Mouse (Mus musculus): ENCODE measurements around the gene Asic2. TPM values are rescaled to one million over a fixed set of nuclear protein-coding genes. Genes with fewer than 3 reads are reported as not detected.

Asic2 gene
- 54.8 and 57.8 TPM in 2 replicates for polyA plus RNA-seq (2012; rRNA removed)

- DNase-seq (ENCODE audit: extremely low spot score in 1 of 2, low spot score in 1 of 2), result peak; percentile 62 to 83
These were observed at the start of gene Asic2 for GRCm38 (mm10) chr11:81968401-81968881. Asic2 (minus strand) TSS chr11:81968457.

GRCm38 (mm10) chr11:82016181-82016780 lies 48.0 kb upstream of the Asic2 start:
- no peak for DNase-seq (ENCODE audit: extremely low spot score in 1 of 2, low spot score in 1 of 2)

- no peak for DNase-seq (ENCODE audit: extremely low spot score in 1 of 2, low spot score in 1 of 2)
These were observed 46.8 kb upstream of the Asic2 start for GRCm38 (mm10) chr11:82015066-82015465.

- DNase-seq (ENCODE audit: extremely low spot score in 1 of 2, low spot score in 1 of 2), result no peak
These were observed 45.5 kb upstream of the Asic2 start for GRCm38 (mm10) chr11:82013756-82014155.

- peak in 1 of 2 experiments; percentile 43 for DNase-seq (ENCODE audit: extremely low spot score in 1 of 2, low spot score in 1 of 2)
These were observed 43.3 kb upstream of the Asic2 start for GRCm38 (mm10) chr11:82011411-82012193.

- peak in 1 of 2 experiments; percentile 33 for DNase-seq (ENCODE audit: extremely low spot score in 1 of 2, low spot score in 1 of 2)
These were observed 41.9 kb upstream of the Asic2 start for GRCm38 (mm10) chr11:82010115-82010514.

- no peak for DNase-seq (ENCODE audit: extremely low spot score in 1 of 2, low spot score in 1 of 2)
These were observed 38.7 kb upstream of the Asic2 start for GRCm38 (mm10) chr11:82006796-82007423.

GRCm38 (mm10) chr11:82004810-82005209 lies 36.6 kb upstream of the Asic2 start:
- DNase-seq (ENCODE audit: extremely low spot score in 1 of 2, low spot score in 1 of 2), result no peak

- DNase-seq (ENCODE audit: extremely low spot score in 1 of 2, low spot score in 1 of 2), result no peak
These were observed 32.3 kb upstream of the Asic2 start for GRCm38 (mm10) chr11:82000581-82000980.

- no peak for DNase-seq (ENCODE audit: extremely low spot score in 1 of 2, low spot score in 1 of 2)
These were observed 31.2 kb upstream of the Asic2 start for GRCm38 (mm10) chr11:81999469-81999868.

- no peak for DNase-seq (ENCODE audit: extremely low spot score in 1 of 2, low spot score in 1 of 2)
These were observed 30.4 kb upstream of the Asic2 start for GRCm38 (mm10) chr11:81998646-81999045.

GRCm38 (mm10) chr11:81997085-81997484 lies 28.8 kb upstream of the Asic2 start:
- no peak for DNase-seq (ENCODE audit: extremely low spot score in 1 of 2, low spot score in 1 of 2)

GRCm38 (mm10) chr11:81996172-81996841 lies 28.1 kb upstream of the Asic2 start:
- DNase-seq (ENCODE audit: extremely low spot score in 1 of 2, low spot score in 1 of 2), result peak; percentile 55 to 92

- DNase-seq (ENCODE audit: extremely low spot score in 1 of 2, low spot score in 1 of 2), result peak in 1 of 2 experiments; percentile 85
These were observed 14.9 kb upstream of the Asic2 start for GRCm38 (mm10) chr11:81983146-81983545.

GRCm38 (mm10) chr11:81982191-81982590 lies 13.9 kb upstream of the Asic2 start:
- DNase-seq (ENCODE audit: extremely low spot score in 1 of 2, low spot score in 1 of 2), result no peak

GRCm38 (mm10) chr11:81974577-81974976 lies 6.3 kb upstream of the Asic2 start:
- DNase-seq (ENCODE audit: extremely low spot score in 1 of 2, low spot score in 1 of 2), result peak in 1 of 2 experiments; percentile 52

GRCm38 (mm10) chr11:81973699-81974098 lies 5.4 kb upstream of the Asic2 start:
- no peak for DNase-seq (ENCODE audit: extremely low spot score in 1 of 2, low spot score in 1 of 2)

GRCm38 (mm10) chr11:81972044-81972443 lies 3.8 kb upstream of the Asic2 start:
- DNase-seq (ENCODE audit: extremely low spot score in 1 of 2, low spot score in 1 of 2), result no peak

GRCm38 (mm10) chr11:81966626-81967289 lies 1.5 kb downstream of the Asic2 start:
- peak in 1 of 2 experiments; percentile 57 for DNase-seq (ENCODE audit: extremely low spot score in 1 of 2, low spot score in 1 of 2)

Measured in frontal cortex, adult 2 months (tissue).